Mouse (Mus musculus): ENCODE measurements around the gene Ptprn2. TPM values are rescaled to one million over a fixed set of nuclear protein-coding genes. Genes with fewer than 3 reads are reported as not detected.

Ptprn2 gene
- polyA plus RNA-seq, 1 experiment = 63.0 TPM

DNA sequence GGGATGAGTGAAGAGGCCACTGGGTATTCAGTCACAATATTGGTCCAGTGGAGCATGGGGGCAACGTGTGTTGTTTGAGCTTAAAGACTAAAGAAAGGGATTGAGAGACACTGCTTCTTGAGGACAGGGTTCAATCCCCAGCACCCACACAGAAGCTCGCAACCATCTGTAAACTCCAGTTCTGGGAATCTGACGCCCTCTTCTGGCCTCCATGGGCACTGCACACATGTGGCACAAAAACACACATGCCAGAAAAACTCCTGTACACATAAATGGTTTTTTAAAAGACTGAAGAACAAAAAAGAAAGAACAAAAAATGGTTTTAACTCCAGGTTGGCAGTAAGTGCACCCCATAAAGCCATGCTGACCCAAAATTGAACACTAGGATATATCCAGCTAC, 701.6 kb downstream of the Ptprn2 start:
- TF ChIP-seq POLR2A (IDR thresholded peaks at IDR 0.05; ENCODE audit: borderline replicate concordance, extremely low read depth, insufficient read depth, insufficient read length, poor library complexity, severe bottlenecking) (no peak), CTCF (IDR thresholded peaks at IDR 0.05; ENCODE audit: borderline replicate concordance, extremely low read depth, insufficient read depth, insufficient read length) (peak; percentile 32; the same call in 1 of the 2 replicates)
- DNase-seq (ENCODE audit: low read depth) = no peak

DNA sequence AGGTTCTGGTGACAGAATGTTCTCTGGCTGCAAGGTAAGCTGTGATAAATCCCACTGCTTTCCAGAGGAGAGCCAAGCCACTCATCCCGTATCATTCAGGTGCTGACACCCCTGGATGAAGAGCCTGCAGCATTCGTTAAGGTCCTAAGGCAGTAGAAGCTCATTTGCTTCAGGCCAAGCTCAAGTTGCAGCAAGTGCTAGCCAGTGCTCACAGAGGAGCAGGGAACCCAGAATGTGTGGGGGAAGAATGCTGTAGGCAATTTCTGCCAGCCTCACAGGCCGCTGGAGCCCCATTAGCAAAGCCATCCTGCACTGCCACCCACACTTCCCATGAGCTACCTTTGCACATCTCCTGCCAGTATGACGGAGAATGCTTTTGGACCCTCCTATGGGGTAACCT, 706.5 kb downstream of the Ptprn2 start:
- TF ChIP-seq CTCF (IDR thresholded peaks at IDR 0.05; ENCODE audit: borderline replicate concordance, extremely low read depth, insufficient read depth, insufficient read length) = no peak
- TF ChIP-seq POLR2A (IDR thresholded peaks at IDR 0.05; ENCODE audit: borderline replicate concordance, extremely low read depth, insufficient read depth, insufficient read length, poor library complexity, severe bottlenecking) = no peak
- no peak for DNase-seq (ENCODE audit: low read depth)

DNA sequence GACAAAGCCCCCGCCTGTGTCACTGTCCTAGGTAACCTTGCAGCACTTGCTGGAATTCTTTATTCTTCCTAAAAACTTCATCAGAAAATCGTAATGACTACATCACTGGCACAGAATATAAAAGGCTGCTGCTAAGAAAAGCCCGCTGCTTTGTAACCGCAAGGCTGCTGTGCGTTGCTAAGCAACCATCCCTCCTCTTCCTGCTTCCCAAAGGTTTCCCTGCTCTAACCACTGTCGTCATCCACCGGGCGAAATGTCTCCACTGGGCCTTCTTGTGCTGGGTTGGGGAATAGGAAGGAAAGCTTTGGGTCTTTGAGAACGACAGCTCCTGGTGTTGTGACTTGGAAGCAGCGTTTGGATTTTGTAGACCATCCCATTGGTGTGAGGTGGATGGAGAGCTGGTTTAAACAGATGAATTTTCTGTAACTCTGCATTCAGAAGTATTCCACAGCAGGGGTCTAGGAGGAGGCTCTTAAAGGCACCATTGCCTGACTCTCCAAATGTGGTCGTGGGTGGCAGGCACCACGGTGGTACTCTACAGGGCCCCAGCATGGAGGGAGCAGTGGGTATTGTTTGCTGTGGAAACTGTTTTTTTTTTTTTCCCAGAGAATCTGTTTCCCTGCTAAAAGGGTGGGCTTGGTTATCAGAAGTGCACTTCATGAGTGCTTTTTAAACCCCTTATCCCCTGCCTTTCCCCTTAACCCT, 711.4 kb downstream of the Ptprn2 start:
- peak; percentile 97 for DNase-seq (ENCODE audit: low read depth)
- TF ChIP-seq POLR2A (IDR thresholded peaks at IDR 0.05; ENCODE audit: borderline replicate concordance, extremely low read depth, insufficient read depth, insufficient read length, poor library complexity, severe bottlenecking) = no peak
- no peak for TF ChIP-seq CTCF (IDR thresholded peaks at IDR 0.05; ENCODE audit: borderline replicate concordance, extremely low read depth, insufficient read depth, insufficient read length)

DNA sequence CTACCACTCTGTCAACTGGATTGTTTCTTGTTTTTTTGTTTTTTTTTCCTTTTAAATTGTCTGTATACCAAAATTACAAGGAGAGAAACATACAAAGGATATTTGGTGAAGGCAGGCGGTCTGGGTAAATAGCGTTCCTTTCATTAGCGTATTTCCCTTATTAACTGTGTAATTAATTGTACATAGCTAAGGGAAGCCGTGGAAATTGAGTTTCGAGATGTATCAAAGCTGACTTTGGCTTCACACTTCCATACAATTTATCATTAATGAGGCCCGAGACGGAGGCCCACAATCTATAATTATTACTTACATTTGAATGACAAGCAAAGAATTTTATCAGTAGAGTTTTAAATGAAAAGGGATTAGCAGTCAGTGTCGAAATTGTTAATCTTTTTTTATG, 712.6 kb downstream of the Ptprn2 start:
- TF ChIP-seq CTCF (IDR thresholded peaks at IDR 0.05; ENCODE audit: borderline replicate concordance, extremely low read depth, insufficient read depth, insufficient read length) (no peak), POLR2A (IDR thresholded peaks at IDR 0.05; ENCODE audit: borderline replicate concordance, extremely low read depth, insufficient read depth, insufficient read length, poor library complexity, severe bottlenecking) (no peak)
- DNase-seq (ENCODE audit: low read depth) = peak; percentile 56

DNA sequence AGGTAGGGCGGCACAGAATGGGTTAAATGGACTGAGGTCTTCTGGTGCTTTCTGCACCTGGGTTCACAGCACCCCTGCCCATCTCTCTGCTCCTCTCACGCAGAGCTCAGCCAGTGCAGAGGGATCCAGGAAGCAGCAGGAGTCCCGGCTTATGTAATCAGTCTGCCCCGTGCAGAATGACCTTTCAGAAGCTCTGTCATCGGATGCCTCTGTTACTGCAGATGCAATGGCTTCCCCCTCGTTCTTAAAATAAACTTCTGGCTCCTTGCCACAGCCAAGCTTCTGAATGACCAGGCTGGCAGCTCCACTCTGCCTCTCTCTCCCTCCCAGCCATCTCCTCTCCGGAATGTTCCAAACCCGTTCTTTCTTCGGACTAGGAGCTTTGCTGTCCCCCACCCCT, 714.6 kb downstream of the Ptprn2 start:
- peak; percentile 82 for DNase-seq (ENCODE audit: low read depth)
- TF ChIP-seq POLR2A (IDR thresholded peaks at IDR 0.05; ENCODE audit: borderline replicate concordance, extremely low read depth, insufficient read depth, insufficient read length, poor library complexity, severe bottlenecking) = no peak
- no peak for TF ChIP-seq CTCF (IDR thresholded peaks at IDR 0.05; ENCODE audit: borderline replicate concordance, extremely low read depth, insufficient read depth, insufficient read length)

DNA sequence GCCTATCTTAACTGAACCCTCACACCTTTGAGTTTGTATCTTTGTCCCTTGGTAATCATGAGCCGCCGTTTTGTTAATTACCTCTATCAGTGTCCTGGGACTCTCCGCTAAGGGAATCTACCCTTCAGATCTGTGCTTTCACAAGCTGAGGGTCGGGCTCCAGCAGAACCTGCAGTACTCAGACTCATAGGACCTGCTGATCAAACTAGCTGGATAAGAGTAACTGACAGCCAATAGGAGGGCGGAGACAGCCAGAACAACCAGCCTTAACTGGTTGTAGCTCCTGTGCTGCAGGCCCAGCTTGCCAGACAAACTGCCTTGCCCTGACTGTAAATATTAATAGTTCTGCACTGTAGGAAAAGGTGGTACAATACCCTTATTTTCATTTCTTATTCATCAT, 715.1 kb downstream of the Ptprn2 start:
- DNase-seq (ENCODE audit: low read depth) = peak; percentile 63
- no peak for TF ChIP-seq CTCF (IDR thresholded peaks at IDR 0.05; ENCODE audit: borderline replicate concordance, extremely low read depth, insufficient read depth, insufficient read length)
- no peak for TF ChIP-seq POLR2A (IDR thresholded peaks at IDR 0.05; ENCODE audit: borderline replicate concordance, extremely low read depth, insufficient read depth, insufficient read length, poor library complexity, severe bottlenecking)

DNA sequence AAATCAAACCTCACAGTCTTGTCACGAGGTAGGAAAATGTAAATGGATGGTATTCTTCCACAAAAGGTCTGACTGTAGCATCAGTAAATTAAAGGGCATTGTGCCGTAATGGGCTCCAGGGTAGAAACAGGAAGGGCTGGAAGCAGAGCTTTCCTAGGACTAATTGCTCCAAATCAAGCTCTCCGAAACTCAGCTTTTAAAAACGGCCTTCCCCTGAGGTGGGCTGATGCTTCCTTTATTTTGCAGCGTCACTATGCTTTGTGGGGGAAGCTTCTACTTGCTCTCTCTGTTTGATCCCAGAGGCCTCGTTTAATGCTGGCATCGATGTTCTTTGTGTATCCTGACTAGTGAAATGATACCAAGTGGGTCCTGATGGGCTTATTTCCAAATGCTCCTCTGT, 718.0 kb downstream of the Ptprn2 start:
- peak; percentile 69 for DNase-seq (ENCODE audit: low read depth)
- no peak for TF ChIP-seq POLR2A (IDR thresholded peaks at IDR 0.05; ENCODE audit: borderline replicate concordance, extremely low read depth, insufficient read depth, insufficient read length, poor library complexity, severe bottlenecking)
- TF ChIP-seq CTCF (IDR thresholded peaks at IDR 0.05; ENCODE audit: borderline replicate concordance, extremely low read depth, insufficient read depth, insufficient read length) = no peak

DNA sequence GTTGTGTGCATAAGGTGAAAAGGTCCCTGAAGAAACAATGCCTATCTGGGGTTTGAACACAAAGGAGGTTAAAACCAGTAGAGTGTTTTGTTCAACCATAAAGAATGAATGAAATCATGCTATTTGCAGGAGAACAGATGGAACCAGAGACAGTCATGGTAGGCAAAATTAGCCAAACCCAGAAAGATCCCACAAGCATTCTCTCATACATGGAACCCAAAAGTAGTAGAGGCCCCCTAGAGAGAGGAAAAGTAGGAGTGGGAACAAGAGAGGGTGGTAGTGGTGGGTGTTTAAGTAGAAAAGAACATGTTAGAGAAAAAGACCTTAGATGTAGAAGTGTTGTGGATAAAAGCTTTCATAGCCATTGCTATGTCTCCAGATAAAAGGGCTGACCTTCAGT, 719.4 kb downstream of the Ptprn2 start:
- TF ChIP-seq CTCF (IDR thresholded peaks at IDR 0.05; ENCODE audit: borderline replicate concordance, extremely low read depth, insufficient read depth, insufficient read length) = no peak
- no peak for TF ChIP-seq POLR2A (IDR thresholded peaks at IDR 0.05; ENCODE audit: borderline replicate concordance, extremely low read depth, insufficient read depth, insufficient read length, poor library complexity, severe bottlenecking)
- DNase-seq (ENCODE audit: low read depth) = no peak

DNA sequence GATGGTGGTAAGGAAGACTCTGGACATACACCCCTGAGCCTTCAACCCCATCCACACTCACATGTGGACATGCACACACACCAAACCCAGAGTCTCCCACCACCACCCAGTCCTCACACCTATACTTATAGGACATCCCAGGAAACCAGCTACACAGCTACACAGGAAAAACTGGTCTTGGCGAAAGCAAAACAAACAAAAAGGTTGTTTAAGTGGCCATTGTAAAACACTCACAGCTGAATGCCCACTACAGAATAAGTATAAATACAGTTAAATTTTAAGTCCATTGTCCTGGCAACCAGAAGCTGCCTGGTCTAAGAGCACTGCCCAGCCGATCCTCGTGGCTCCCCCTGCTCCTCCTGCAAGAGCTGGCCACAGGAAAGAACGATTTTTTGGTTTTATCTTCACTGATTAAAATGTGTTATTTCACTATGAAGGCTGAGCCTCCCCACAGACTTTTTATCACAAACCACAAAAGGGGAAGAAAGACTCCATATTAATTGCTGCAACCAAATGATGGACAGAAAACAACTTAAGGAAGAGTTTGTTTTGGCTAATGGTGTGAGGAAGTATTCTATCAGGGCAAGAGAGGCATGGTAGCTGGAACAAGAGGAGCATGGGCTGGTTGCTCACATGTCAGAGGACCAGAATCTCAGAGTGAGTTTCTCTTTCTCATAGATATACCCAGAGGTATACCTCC, 722.1 kb downstream of the Ptprn2 start:
- TF ChIP-seq POLR2A (IDR thresholded peaks at IDR 0.05; ENCODE audit: borderline replicate concordance, extremely low read depth, insufficient read depth, insufficient read length, poor library complexity, severe bottlenecking) (no peak), CTCF (IDR thresholded peaks at IDR 0.05; ENCODE audit: borderline replicate concordance, extremely low read depth, insufficient read depth, insufficient read length) (no peak)
- DNase-seq (ENCODE audit: low read depth) = no peak

DNA sequence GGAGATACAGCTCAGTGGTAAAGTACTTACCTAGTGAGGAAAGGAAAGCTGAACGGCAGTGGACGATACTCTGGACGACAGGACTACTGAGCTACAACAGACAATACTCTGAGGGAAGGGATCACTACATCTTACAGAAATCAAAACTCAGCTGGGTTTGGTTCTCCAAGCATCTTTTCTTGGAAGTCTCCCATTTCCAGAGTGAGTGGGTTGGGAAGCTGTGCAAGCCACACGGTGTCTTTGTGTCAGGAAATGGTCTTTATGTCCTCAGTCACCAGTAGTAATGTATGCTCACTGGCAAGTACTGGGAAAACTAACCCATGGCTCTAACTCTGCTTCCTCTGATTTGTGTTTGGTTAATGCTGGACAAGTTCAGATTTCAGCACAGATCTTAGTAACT, 724.9 kb downstream of the Ptprn2 start:
- TF ChIP-seq POLR2A (IDR thresholded peaks at IDR 0.05; ENCODE audit: borderline replicate concordance, extremely low read depth, insufficient read depth, insufficient read length, poor library complexity, severe bottlenecking) = no peak
- TF ChIP-seq CTCF (IDR thresholded peaks at IDR 0.05; ENCODE audit: borderline replicate concordance, extremely low read depth, insufficient read depth, insufficient read length) = no peak
- no peak for DNase-seq (ENCODE audit: low read depth)

DNA sequence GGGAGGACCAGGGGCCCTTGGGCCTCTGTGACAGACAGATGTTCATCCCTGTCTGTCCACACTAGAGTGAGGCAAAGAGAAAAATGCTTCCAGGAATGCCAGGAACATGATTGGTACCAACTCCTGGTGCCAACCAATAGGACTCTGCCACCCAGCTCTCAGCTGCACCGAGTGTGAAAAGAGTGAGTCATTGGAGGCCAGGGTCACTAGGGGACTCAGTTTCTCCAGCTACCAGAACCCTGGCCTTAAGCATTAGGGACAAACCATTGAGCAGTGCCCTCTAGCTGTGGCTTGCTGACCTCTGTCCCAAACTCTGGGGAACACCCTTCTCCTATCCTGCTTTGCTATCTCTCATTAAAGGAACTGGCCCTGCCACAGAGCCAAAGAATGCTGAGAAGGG, 728.0 kb downstream of the Ptprn2 start:
- TF ChIP-seq POLR2A (IDR thresholded peaks at IDR 0.05; ENCODE audit: borderline replicate concordance, extremely low read depth, insufficient read depth, insufficient read length, poor library complexity, severe bottlenecking) = no peak
- no peak for TF ChIP-seq CTCF (IDR thresholded peaks at IDR 0.05; ENCODE audit: borderline replicate concordance, extremely low read depth, insufficient read depth, insufficient read length)
- DNase-seq (ENCODE audit: low read depth) = no peak

DNA sequence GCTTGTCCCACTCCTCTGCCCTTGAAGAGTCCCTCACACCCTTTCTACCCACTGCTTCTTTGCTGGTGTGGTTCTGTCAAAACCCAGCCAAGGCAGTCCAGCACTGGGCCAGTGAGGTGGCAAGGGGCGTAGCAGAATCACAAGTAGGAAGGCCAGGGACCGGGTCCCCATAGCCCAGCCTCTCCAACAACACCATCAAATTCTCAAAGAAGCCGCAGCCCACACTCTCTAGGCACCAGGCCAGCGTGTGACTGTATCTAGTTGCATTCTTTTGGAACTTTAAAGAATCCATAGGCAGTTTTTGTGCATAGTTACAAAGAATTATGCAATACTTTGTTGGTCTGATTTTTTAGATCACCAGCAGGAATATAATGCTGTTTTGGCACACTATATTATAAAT, 728.8 kb downstream of the Ptprn2 start:
- TF ChIP-seq CTCF (IDR thresholded peaks at IDR 0.05; ENCODE audit: borderline replicate concordance, extremely low read depth, insufficient read depth, insufficient read length) (no peak), POLR2A (IDR thresholded peaks at IDR 0.05; ENCODE audit: borderline replicate concordance, extremely low read depth, insufficient read depth, insufficient read length, poor library complexity, severe bottlenecking) (no peak)
- no peak for DNase-seq (ENCODE audit: low read depth)
